Mouse (Mus musculus): ENCODE measurements at regions not wholly inside any gene's neighbourhood (a gene's known extent, or its start where the extent isn't known, plus 50 kb on each side); places are given as distances from the start of the nearest gene placed in this dataset.

DNA sequence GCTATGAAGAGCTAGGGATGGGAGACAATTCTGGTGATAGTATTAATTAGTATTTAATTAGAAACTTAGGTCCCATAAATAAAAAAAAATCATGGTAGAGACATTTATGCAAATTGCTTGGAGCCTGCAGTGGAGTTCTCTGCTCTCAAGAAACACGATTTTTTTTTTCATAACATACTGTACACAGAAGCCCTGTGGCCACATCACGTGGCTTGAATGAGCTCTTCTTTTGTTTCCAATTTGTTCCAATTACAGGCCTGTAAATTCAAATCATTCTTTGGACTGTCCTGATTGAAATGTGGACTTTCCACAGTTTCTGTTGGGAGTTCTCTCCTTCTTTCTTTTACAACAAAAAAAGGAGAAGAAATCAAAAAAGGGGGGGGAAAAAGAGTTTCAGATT, 426.7 kb upstream of the Smim15 start:
- Histone ChIP-seq H3K36me3 (ENCODE audit: control insufficient read depth in 1 of 2, insufficient read depth in 2 of 2, low read length in 2 of 2) (peaks cover 0 to 13% of the 10 kb centered on the region in 2 experiments; a peak in 2 of 4 replicates), H3K9me3 (replicated peaks; ENCODE audit: insufficient read depth, low read length) (no peaks in the 10 kb centered on the region), H3K9ac (ENCODE audit: control insufficient read depth, low read depth, low read length, poor library complexity, severe bottlenecking) (no peak overlapping the region), H3K79me2 (ENCODE audit: control insufficient read depth, insufficient read depth, low read length, poor library complexity) (no peaks in the 10 kb centered on the region), H3K4me3 (ENCODE audit: control insufficient read depth in 1 of 2, insufficient read depth in 1 of 2, low read depth in 2 of 2, low read length in 2 of 2) (no peak overlapping the region), H3K27me3 (ENCODE audit: control insufficient read depth in 1 of 2, insufficient read depth in 2 of 2, low read length in 2 of 2) (no peaks in the 10 kb centered on the region; a peak in 2 of 4 replicates), H3K4me1 (ENCODE audit: control insufficient read depth in 1 of 2, insufficient read depth in 2 of 2, low read length in 2 of 2) (peaks cover 9 to 12% of the 10 kb centered on the region in 2 experiments), H3K27ac (ENCODE audit: control insufficient read depth, low read depth, low read length) (no peak overlapping the region)
- DNase-seq (ENCODE audit: low read depth, low spot score) = no peak
- no peak for TF ChIP-seq RCOR1 (IDR thresholded peaks at IDR 0.05; ENCODE audit: low read depth, low read length)
- no peak for TF ChIP-seq ELF1 (IDR thresholded peaks at IDR 0.05; ENCODE audit: low read depth, low read length)
- no peak for TF ChIP-seq SIN3A (IDR thresholded peaks at IDR 0.05; ENCODE audit: low read length)
- no peak for TF ChIP-seq JUND (IDR thresholded peaks at IDR 0.05; ENCODE audit: low read depth, low read length)
- TF ChIP-seq CHD1 (IDR thresholded peaks at IDR 0.05; ENCODE audit: low read depth, low read length) = no peak
- TF ChIP-seq GATA1 (IDR thresholded peaks at IDR 0.05; ENCODE audit: low read depth, low read length) = no peak
- no peak for TF ChIP-seq NRF1 (IDR thresholded peaks at IDR 0.05; ENCODE audit: insufficient read depth, low read depth, low read length, poor library complexity, severe bottlenecking)
- no peak for TF ChIP-seq RAD21 (IDR thresholded peaks at IDR 0.05; ENCODE audit: low read depth, low read length)

DNA sequence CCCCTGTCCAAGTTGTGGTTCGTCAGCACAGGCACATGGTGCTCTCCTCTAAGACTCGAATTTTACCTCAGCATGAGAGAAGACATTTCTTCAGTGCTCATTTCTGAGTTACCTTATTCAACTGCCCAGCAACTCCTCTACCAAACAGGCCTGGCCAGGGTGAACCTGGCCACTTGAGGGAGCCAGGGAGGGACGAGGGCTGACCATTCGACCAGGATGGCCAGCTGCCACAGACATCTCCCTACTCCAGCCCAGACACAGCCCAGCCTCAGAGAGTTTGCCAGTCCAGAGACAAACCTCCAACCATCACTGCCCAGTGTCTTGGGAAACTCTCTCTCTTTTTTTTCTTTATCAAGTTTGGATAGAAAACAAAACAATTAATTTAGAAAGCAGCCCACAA, 427.5 kb upstream of the Smim15 start:
- Histone ChIP-seq H3K4me1 (ENCODE audit: control insufficient read depth in 1 of 2, insufficient read depth in 2 of 2, low read length in 2 of 2) (peaks cover 9 to 12% of the 10 kb centered on the region in 2 experiments), H3K9ac (ENCODE audit: control insufficient read depth, low read depth, low read length, poor library complexity, severe bottlenecking) (no peak overlapping the region), H3K27me3 (ENCODE audit: control insufficient read depth in 1 of 2, insufficient read depth in 2 of 2, low read length in 2 of 2) (no peaks in the 10 kb centered on the region; a peak in 2 of 4 replicates), H3K4me3 (ENCODE audit: control insufficient read depth in 1 of 2, insufficient read depth in 1 of 2, low read depth in 2 of 2, low read length in 2 of 2) (no peak overlapping the region), H3K79me2 (ENCODE audit: control insufficient read depth, insufficient read depth, low read length, poor library complexity) (no peaks in the 10 kb centered on the region), H3K36me3 (ENCODE audit: control insufficient read depth in 1 of 2, insufficient read depth in 2 of 2, low read length in 2 of 2) (peaks cover 0 to 13% of the 10 kb centered on the region in 2 experiments; a peak in 2 of 4 replicates), H3K9me3 (replicated peaks; ENCODE audit: insufficient read depth, low read length) (no peaks in the 10 kb centered on the region), H3K27ac (ENCODE audit: control insufficient read depth, low read depth, low read length) (no peak overlapping the region)
- TF ChIP-seq CHD1 (IDR thresholded peaks at IDR 0.05; ENCODE audit: low read depth, low read length) = no peak
- TF ChIP-seq MYC (IDR thresholded peaks at IDR 0.05; ENCODE audit: low read depth, low read length) = no peak
- no peak for TF ChIP-seq SIN3A (IDR thresholded peaks at IDR 0.05; ENCODE audit: low read length)
- no peak for TF ChIP-seq EP300 (IDR thresholded peaks at IDR 0.05; ENCODE audit: low read depth in 1 of 2, low read length in 2 of 2)
- no peak for TF ChIP-seq TCF12 (IDR thresholded peaks at IDR 0.05; ENCODE audit: low read depth, low read length)
- TF ChIP-seq USF1 (IDR thresholded peaks at IDR 0.05; ENCODE audit: low read depth, low read length) = no peak
- TF ChIP-seq CTCF (IDR thresholded peaks at IDR 0.05 in 2 of 3, conservative IDR thresholded peaks at IDR 0.05 in 1 of 3; ENCODE audit: control insufficient read depth in 1 of 3, insufficient read depth in 1 of 3, low read depth in 2 of 3, low read length in 3 of 3, poor library complexity in 1 of 3, severe bottlenecking in 1 of 3) = no peak
- no peak for TF ChIP-seq MXI1 (IDR thresholded peaks at IDR 0.05; ENCODE audit: low read depth, low read length)
- no peak for TF ChIP-seq HCFC1 (IDR thresholded peaks at IDR 0.05; ENCODE audit: low read depth, low read length)
- no peak for TF ChIP-seq POLR2A (IDR thresholded peaks at IDR 0.05; ENCODE audit: control insufficient read depth in 1 of 2, insufficient read depth in 1 of 2, low read depth in 1 of 2, low read length in 2 of 2, poor library complexity in 1 of 2)
- no peak for TF ChIP-seq ZMIZ1 (IDR thresholded peaks at IDR 0.05; ENCODE audit: low read depth, low read length)
- no peak for TF ChIP-seq RAD21 (IDR thresholded peaks at IDR 0.05; ENCODE audit: low read depth, low read length)
- TF ChIP-seq ETS1 (IDR thresholded peaks at IDR 0.05; ENCODE audit: low read depth, low read length) = no peak
- no peak for DNase-seq (ENCODE audit: low read depth, low spot score)
